Mouse (Mus musculus) limb, embryonic 14.5 days (tissue): ENCODE data around the gene Acer2. TPM values are rescaled to one million over a fixed set of nuclear protein-coding genes. Genes with fewer than 3 reads are reported as not detected.
"Not testable (repeated sequence)": the region's sequence is repeated elsewhere in the genome, so short reads cannot be mapped to it uniquely, and the experiment has no call there.

ENCODE experiments used
- ATAC-seq: fragments of 200-750 bp; cut with Nextera tagmentation; 2 replicates; pipeline ENCODE4 v1.8.0; 2017; ENCODE audit warnings: low read depth, moderate number of reproducible peaks, moderate TSS enrichment; ENCODE audit not compliant: low FRiP score
- DNase-seq: peaks from one replicate; pipeline ENCODE4 v3.0.0-alpha.2; 2015; ENCODE audit warnings: low spot score
- H3K27ac ChIP-seq: fragments of 300-500 bp; sonication (generic); replicated peaks from 2 replicates; pipeline ENCODE4 v1.5.1; 2014; ENCODE audit warnings: low read depth, mild to moderate bottlenecking, low read length, moderate library complexity, mixed read lengths
- H3K27me3 ChIP-seq: fragments of 300-500 bp; sonication (generic); 2 replicates; pipeline ENCODE4 v1.6.1; 2014; ENCODE audit warnings: low read length, mixed read lengths; ENCODE audit not compliant: control insufficient read depth, insufficient read depth
- H3K36me3 ChIP-seq: fragments of 300-500 bp; sonication (generic); 2 replicates; pipeline ENCODE4 v1.6.1; 2014; ENCODE audit warnings: mild to moderate bottlenecking, low read length, moderate library complexity, mixed read lengths; ENCODE audit not compliant: control insufficient read depth, insufficient read depth
- H3K4me1 ChIP-seq: fragments of 300-500 bp; sonication (generic); 2 replicates; pipeline ENCODE4 v1.6.1; 2014; ENCODE audit warnings: antibody characterized with exemption, low read length, mixed read lengths; ENCODE audit not compliant: control insufficient read depth, insufficient read depth
- H3K4me2 ChIP-seq: fragments of 300-500 bp; sonication (generic); replicated peaks from 2 replicates; pipeline ENCODE4 v1.6.1; 2014; ENCODE audit warnings: low read depth, mild to moderate bottlenecking, low read length, moderate library complexity; ENCODE audit not compliant: severe bottlenecking
- H3K4me3 ChIP-seq: fragments of 300-500 bp; sonication (generic); replicated peaks from 2 replicates; pipeline ENCODE4 v1.5.1; 2014; ENCODE audit warnings: low read length
- H3K9ac ChIP-seq: fragments of 300-500 bp; sonication (generic); 2 replicates; pipeline ENCODE4 v1.6.1; 2014; ENCODE audit warnings: mild to moderate bottlenecking, low read depth, low read length, moderate library complexity; ENCODE audit not compliant: severe bottlenecking
- H3K9me3 ChIP-seq: fragments of 300-500 bp; sonication (generic); 2 replicates; pipeline ENCODE4 v1.6.1; 2016; ENCODE audit warnings: low read length; ENCODE audit not compliant: control insufficient read depth
- POLR2A ChIP-seq: fragments of 200-500 bp; IDR thresholded peaks from 2 replicates; pipeline ENCODE4 v1.8.0; 2012; ENCODE audit warnings: inconsistent platforms, mild to moderate bottlenecking, moderate library complexity, borderline replicate concordance; ENCODE audit not compliant: insufficient read depth, insufficient read length; ENCODE audit errors: extremely low read depth
- WGBS: fragments of 180-500 bp; shearing (Covaris S2); extraction: QIAGEN DNeasy Blood & Tissue Kit; methylation state at CpG from one replicate; pipeline ENCODE4 v1.1.7; 2014; 5-methylcytosine and 5-hydroxymethylcytosine counted together
- polyA plus RNA-seq, 2 experiments: library from polyadenylated mRNA; depleted of rRNA in 1 of 2; stranded (reverse) in 1 of 2; unstranded in 1 of 2; fragments of >200 nt; fragmentation: Nextera tagmentation in 1 of 2; extraction: Ambion mirVana in 1 of 2; gene quantifications; 2 replicates each; pipeline versions ENCODE4 v1.2.1 to v1.2.3; 2012 to 2014

Gene Acer2
- polyA plus RNA-seq (2012; rRNA removed) (8.3 and 8.6 TPM in 2 replicates), polyA plus RNA-seq (2014; fragmentation: Nextera tagmentation; extraction: Ambion mirVana) (15.9 and 19.4 TPM in 2 replicates)

DNA sequence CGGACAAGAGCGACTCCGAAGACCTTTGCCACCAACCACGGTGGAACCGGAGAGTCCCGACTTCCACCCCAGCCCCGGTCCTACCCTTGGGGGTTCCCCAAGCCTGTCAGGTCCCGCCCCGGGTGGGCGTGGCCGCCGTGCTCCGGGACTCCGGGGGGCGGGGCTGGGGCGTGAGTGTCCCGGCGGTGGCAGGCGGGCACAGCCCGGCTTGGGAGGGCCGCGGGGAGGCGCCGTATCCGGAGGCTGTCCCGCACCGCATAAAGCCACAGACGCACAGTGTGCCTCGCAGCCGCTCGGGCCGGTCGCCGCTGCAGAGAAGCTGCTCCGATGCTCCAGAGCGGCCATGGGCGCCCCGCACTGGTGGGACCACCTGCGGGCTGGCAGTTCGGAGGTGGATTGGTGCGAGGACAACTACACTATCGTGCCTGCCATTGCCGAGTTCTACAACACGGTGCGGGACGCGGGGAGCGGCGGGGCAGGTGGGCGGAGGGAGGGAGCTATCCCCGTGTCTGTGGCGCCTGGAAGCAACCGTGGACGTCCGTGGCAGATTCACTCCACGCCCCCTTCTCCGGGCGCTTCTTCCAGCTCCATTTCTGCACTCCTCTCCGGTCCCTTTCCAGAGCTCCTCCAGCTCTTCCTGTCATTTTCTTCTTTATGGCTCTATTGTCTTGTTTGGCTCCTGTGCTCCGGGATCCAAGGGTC is at the start of gene Acer2:
Gene Acer2, plus strand, starts transcription at position 251 of the 702 bp plus-strand sequence.
- peak within 1 kb of the TSS; percentile 78 for H3K4me2 ChIP-seq
- H3K27me3 ChIP-seq, result no peaks in the 10 kb centered on the region
- no peak within 1 kb of the TSS for H3K27ac ChIP-seq
- peak within 1 kb of the TSS; percentile 62 for H3K4me3 ChIP-seq
- ATAC-seq (peak; percentile 90), DNase-seq (peak; percentile 63)
- TF ChIP-seq POLR2A, result no peak
- H3K9ac ChIP-seq, result peak within 1 kb of the TSS; percentile 60
- peaks cover 4% of the 10 kb centered on the region; the same call in 1 of the 2 replicates for H3K4me1 ChIP-seq
- under 1% methylated on average over 46 of the region's 60 CpGs for WGBS
- no peaks in the 10 kb centered on the region for H3K36me3 ChIP-seq
- H3K9me3 ChIP-seq, result no peaks in the 10 kb centered on the region

DNA sequence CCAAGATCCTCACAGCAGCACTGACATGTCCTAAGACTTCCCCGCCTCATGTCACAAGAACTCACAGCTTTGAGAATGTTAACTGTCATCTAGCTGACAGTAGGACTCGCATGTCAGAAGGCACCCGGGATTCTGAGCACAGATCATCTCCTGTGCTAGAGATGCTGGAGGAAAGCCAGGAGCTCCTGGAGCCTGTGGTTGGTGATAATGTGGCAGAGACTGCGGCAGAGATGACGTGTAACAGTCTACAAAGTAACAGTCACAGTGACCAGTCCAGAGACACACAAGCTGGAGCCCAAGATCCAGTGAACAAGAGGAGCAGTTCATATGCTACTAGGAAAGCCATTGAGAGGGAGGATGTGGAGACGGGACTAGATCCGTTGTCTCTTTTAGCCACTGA is 49.1 kb upstream of the Acer2 start:
- Histone ChIP-seq H3K4me3 (no peak overlapping the region), H3K4me1 (no peaks in the 10 kb centered on the region), H3K9me3 (no peaks in the 10 kb centered on the region), H3K36me3 (peaks cover 69% of the 10 kb centered on the region), H3K27ac (no peak overlapping the region), H3K27me3 (no peaks in the 10 kb centered on the region), H3K4me2 (no peak overlapping the region), H3K9ac (no peak overlapping the region)
- DNase-seq, result no peak
- no peak for TF ChIP-seq POLR2A
- WGBS, result 94% methylated on average over 7 of the region's 7 CpGs
- ATAC-seq, result no peak

DNA sequence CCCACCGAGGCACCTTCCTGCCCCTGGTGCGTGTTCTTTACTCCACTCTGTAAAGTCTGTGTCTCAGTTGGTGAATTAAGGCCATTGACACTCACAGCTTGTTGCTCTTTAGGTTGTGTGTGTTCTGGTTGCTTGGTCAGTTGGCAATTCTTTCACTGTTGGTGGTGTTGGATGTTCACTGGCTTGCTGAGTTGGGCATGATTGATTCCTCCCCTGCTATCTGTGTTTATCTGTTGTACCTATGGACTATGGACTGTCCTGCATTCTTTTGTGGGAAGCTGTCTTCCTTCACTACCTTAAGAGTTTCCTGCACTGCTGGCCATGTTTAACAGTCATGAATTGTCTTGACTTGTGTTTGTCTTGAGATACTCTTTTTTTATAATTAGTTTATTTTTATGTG is 42.3 kb upstream of the Acer2 start:
- ATAC-seq (no peak), DNase-seq (no peak)
- TF ChIP-seq POLR2A, result no peak
- Histone ChIP-seq H3K9ac (no peak overlapping the region), H3K4me3 (no peak overlapping the region), H3K9me3 (no peaks in the 10 kb centered on the region), H3K27me3 (no peaks in the 10 kb centered on the region), H3K4me1 (no peaks in the 10 kb centered on the region), H3K4me2 (no peak overlapping the region), H3K36me3 (peaks cover 63% of the 10 kb centered on the region), H3K27ac (no peak overlapping the region)
- whole genome bisulfite sequencing, result 97% methylated on average over 2 of the region's 2 CpGs

DNA sequence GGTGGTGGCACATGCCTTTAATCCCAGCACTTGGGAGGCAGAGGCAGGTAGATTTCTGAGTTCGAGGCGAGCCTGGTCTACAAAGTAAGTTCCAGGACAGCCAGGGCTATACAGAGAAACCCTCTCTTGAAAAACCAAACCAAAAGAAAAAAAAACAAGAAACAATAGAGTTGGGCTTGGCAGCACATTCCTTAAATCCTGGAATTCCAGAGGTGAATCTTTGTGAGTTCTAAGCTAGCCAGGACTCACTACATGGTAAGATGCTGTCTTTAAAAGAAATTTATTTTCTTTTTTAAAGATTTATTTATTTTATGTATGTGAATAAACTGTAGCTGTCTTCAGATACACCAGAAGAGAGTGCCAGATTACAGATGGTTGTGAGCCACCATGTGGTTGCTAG is 33.1 kb upstream of the Acer2 start:
- not testable (repeated sequence) for H3K4me2 ChIP-seq, H3K4me3 ChIP-seq, H3K27ac ChIP-seq, H3K27me3 ChIP-seq, DNase-seq, H3K9ac ChIP-seq, H3K9me3 ChIP-seq, H3K4me1 ChIP-seq, ATAC-seq
- WGBS, result 91% methylated on average over 2 of the region's 2 CpGs
- H3K36me3 ChIP-seq, result peaks cover 59% of the 10 kb centered on the region

DNA sequence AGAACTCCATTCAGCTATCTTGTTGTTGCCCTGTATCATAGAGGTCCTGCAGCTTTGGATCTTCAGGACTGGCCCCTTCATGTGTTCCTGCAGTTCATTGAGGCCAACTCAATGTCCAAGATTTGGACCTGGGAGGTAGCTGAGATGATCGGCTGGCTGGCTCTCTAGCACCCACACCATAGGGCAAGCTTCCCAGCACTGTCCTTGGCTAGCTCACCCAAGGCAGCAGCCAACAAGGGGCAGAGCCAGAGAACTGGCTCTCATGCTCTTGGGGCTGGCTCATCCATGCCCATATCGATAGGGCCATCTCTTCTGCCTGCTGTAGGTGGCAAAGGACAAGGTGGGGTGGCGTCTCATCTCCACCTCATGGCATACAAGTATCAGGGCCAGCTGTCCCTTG is 28.8 kb upstream of the Acer2 start:
- WGBS, result 94% methylated on average over 3 of the region's 3 CpGs
- Histone ChIP-seq H3K9ac (no peak overlapping the region), H3K27me3 (no peaks in the 10 kb centered on the region), H3K4me1 (no peaks in the 10 kb centered on the region), H3K27ac (no peak overlapping the region), H3K4me2 (no peak overlapping the region), H3K4me3 (no peak overlapping the region), H3K9me3 (no peaks in the 10 kb centered on the region), H3K36me3 (peaks cover 57% of the 10 kb centered on the region)
- ATAC-seq, result no peak
- TF ChIP-seq POLR2A, result no peak
- DNase-seq, result no peak
